Mouse (Mus musculus) C2C12 (cell line): ENCODE data around the gene Med6. TPM values are rescaled to one million over a fixed set of nuclear protein-coding genes. Genes with fewer than 3 reads are reported as not detected.

Source experiments
- H3K27me3 ChIP-seq: one replicate; pipeline ENCODE4 v1.6.1; 2011; ENCODE audit not compliant: control insufficient read depth, insufficient read depth, insufficient read length
- H3K36me3 ChIP-seq: one replicate; pipeline ENCODE4 v1.6.1; 2011; ENCODE audit not compliant: control insufficient read depth, insufficient read depth
- H3K4me3 ChIP-seq: one replicate; pipeline ENCODE4 v1.5.1; 2011; ENCODE audit warnings: mild to moderate bottlenecking, control low read depth; ENCODE audit not compliant: poor library complexity, insufficient read depth, severe bottlenecking
- H3K79me2 ChIP-seq: one replicate; pipeline ENCODE4 v1.6.1; 2011; ENCODE audit not compliant: control insufficient read depth, insufficient read depth
- H3K79me3 ChIP-seq: one replicate; pipeline ENCODE4 v1.6.1; 2011; ENCODE audit warnings: low read depth, control low read depth
- H3ac ChIP-seq: one replicate; pipeline ENCODE3; 2011; ENCODE audit warnings: low read depth; ENCODE audit not compliant: control insufficient read depth, insufficient read length
- CEBPB ChIP-seq: IDR thresholded peaks from one replicate; pipeline ENCODE4 v1.6.1; 2011; ENCODE audit warnings: low read depth, mild to moderate bottlenecking, control low read depth, moderate library complexity
- CTCF ChIP-seq: IDR thresholded peaks from one replicate; pipeline ENCODE4 v1.5.1; 2011; ENCODE audit not compliant: control insufficient read depth, insufficient read depth, insufficient read length
- FOSL1 ChIP-seq: IDR thresholded peaks from one replicate; pipeline ENCODE4 v1.8.0; 2011; ENCODE audit warnings: mild to moderate bottlenecking, low read length; ENCODE audit not compliant: poor library complexity, insufficient read depth, severe bottlenecking
- MAX ChIP-seq: IDR thresholded peaks from one replicate; pipeline ENCODE4 v1.6.1; 2011; ENCODE audit warnings: mild to moderate bottlenecking, control low read depth
- MYOD1 ChIP-seq: IDR thresholded peaks from one replicate; pipeline ENCODE4 v1.6.1; 2011; ENCODE audit warnings: low read depth; ENCODE audit not compliant: control insufficient read depth, insufficient read length
- MYOG ChIP-seq: IDR thresholded peaks from one replicate; pipeline ENCODE4 v1.6.1; 2011; ENCODE audit not compliant: control insufficient read depth, insufficient read length; ENCODE audit errors: extremely low read depth
- USF1 ChIP-seq: IDR thresholded peaks from one replicate; pipeline ENCODE4 v1.6.1; 2011; ENCODE audit warnings: low read depth, mild to moderate bottlenecking, control low read depth, moderate library complexity
- polyA plus RNA-seq: library from polyadenylated mRNA; unstranded; fragments of >200 nt; fragmentation: generic; extraction: Trizol; gene quantifications from one replicate; pipeline ENCODE4 v1.2.1, GENCODE M21; 2012; ENCODE audit warnings: missing spikeins

The Med6 gene
- polyA plus RNA-seq, 1 experiment, result 34.4 TPM

- no peaks in the 10 kb centered on the region for H3K79me3 ChIP-seq
- H3ac ChIP-seq, result no peak within 1 kb of the TSS
- no peaks in the 10 kb centered on the region for H3K79me2 ChIP-seq
- peaks cover 11% of the 10 kb centered on the region for H3K36me3 ChIP-seq
- H3K27me3 ChIP-seq, result no peaks in the 10 kb centered on the region
- TF ChIP-seq CTCF (no peak), USF1 (no peak), CEBPB (no peak), MYOD1 (no peak), MAX (no peak), MYOG (no peak), FOSL1 (no peak)
- H3K4me3 ChIP-seq, result no peak within 1 kb of the TSS
Observed at GRCm38 (mm10) chr12:81568374-81568773, 26.4 kb downstream of the Med6 start, which contains the start of gene Adam21. Gene Adam21, minus strand, starts transcription at chr12:81568474.

DNA sequence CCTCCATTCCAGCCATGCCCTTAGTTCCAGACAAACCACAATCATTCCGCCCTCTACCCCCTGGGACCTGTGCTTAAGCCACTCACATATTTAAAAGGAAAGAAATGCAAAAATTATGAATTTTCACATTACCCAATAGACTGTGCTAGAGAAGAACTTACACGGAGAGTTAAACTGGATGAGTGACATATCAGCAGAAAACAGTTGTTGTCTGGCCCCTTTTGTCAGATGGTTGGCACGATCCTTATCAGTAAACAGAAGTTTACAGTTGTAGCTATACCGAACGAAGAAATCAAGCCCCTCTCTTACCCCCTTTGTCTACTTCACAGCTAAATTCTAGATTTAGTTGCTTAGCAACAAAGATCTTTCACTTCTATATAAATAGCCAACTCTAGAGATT is 26.9 kb downstream of the Med6 start:
- Histone ChIP-seq H3K79me3 (no peaks in the 10 kb centered on the region), H3K27me3 (no peaks in the 10 kb centered on the region), H3K79me2 (no peaks in the 10 kb centered on the region), H3K4me3 (no peak overlapping the region), H3ac (no peak overlapping the region), H3K36me3 (peaks cover 7% of the 10 kb centered on the region)
- TF ChIP-seq MAX, result no peak
- TF ChIP-seq CEBPB, result no peak
- no peak for TF ChIP-seq FOSL1
- TF ChIP-seq CTCF, result no peak
- no peak for TF ChIP-seq USF1

DNA sequence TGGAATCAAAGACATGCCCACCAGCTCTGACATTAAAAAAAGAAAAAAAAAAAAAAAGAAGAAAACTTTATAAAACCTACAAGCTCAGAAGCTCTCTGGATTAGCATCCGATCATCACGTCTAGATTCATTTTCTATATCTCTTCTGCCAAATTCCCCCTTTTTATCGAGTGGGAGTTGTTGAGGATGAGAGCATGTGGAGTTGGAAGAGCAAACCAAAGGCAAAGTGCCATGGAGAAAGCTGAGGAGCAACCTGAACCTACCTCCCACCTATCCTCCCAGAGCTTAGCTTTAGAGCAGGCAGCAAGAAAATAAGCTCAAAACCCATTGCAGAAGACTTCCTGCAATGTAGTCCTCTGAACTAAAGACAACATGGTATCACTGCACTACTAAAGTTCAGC is 30.6 kb downstream of the Med6 start:
- H3K27me3 ChIP-seq, result no peaks in the 10 kb centered on the region

GRCm38 (mm10) chr12:81549286-81549685 is 45.5 kb downstream of the Med6 start:
- Histone ChIP-seq H3K79me2 (no peaks in the 10 kb centered on the region), H3K27me3 (no peaks in the 10 kb centered on the region)
- TF ChIP-seq CEBPB (no peak), FOSL1 (no peak), MYOG (no peak), USF1 (no peak), CTCF (no peak), MYOD1 (no peak), MAX (no peak)

More for the DNA sequence above, 30.6 kb downstream of the Med6 start:
- H3K4me3 ChIP-seq, result no peak overlapping the region
- TF ChIP-seq MYOD1, result no peak
- TF ChIP-seq CEBPB, result no peak
- no peak for TF ChIP-seq FOSL1
- TF ChIP-seq USF1, result no peak
- no peak for TF ChIP-seq MYOG
- no peak for TF ChIP-seq CTCF
- TF ChIP-seq MAX, result no peak
- H3K36me3 ChIP-seq, result no peaks in the 10 kb centered on the region
- no peak overlapping the region for H3ac ChIP-seq
- no peaks in the 10 kb centered on the region for H3K79me2 ChIP-seq
- no peaks in the 10 kb centered on the region for H3K79me3 ChIP-seq

DNA sequence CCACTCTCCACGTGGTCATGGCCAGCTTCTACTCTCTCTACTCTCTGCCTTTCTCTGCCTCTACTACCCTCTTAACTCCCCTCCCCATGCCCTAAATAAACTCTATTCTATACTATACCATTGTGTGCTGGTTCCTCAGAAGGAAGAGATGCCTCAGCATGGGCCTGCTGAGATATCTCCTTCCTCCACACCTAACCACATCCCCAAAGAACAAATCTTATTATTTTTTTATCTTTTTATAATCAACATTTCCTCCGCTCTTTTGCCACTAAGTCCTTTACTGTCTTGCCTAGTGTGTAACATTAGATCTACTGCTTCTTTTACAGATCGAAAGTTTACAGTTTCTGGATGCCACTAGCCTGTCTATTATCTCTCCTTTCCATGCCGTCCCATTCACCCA is 47.6 kb downstream of the Med6 start:
- H3K36me3 ChIP-seq, result no peaks in the 10 kb centered on the region
- H3K27me3 ChIP-seq, result no peaks in the 10 kb centered on the region
- no peaks in the 10 kb centered on the region for H3K79me3 ChIP-seq
- H3K79me2 ChIP-seq, result no peaks in the 10 kb centered on the region
- H3K4me3 ChIP-seq, result no peak overlapping the region
- H3ac ChIP-seq, result no peak overlapping the region
- no peak for TF ChIP-seq MYOD1
- no peak for TF ChIP-seq MAX
- no peak for TF ChIP-seq CEBPB
- TF ChIP-seq MYOG, result no peak
- no peak for TF ChIP-seq CTCF
- no peak for TF ChIP-seq FOSL1
- TF ChIP-seq USF1, result no peak

More at GRCm38 (mm10) chr12:81549286-81549685, 45.5 kb downstream of the Med6 start:
- Histone ChIP-seq H3ac (no peak overlapping the region), H3K79me3 (no peaks in the 10 kb centered on the region), H3K4me3 (no peak overlapping the region), H3K36me3 (no peaks in the 10 kb centered on the region)

DNA sequence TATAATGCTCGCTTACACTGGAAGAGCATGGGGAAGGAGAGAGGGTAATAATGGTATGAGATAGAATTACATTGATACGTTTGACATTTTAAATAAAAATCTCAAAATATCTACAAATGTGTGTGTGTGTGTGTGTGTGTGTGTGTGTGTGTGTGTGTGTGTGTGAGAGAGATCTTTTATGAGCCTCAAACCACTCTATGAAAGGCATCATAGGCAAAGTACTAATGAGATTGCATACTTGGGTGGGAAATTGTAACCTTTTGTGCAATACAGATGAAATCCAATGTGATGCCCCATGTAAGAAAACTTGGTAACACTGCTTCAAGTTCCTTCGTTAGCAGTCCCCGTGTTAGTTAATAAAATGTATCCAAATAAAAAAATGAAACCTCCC is 61.8 kb downstream of the Med6 start:
- Histone ChIP-seq H3K4me3 (peak overlapping the region; percentile 95), H3K27me3 (no peaks in the 10 kb centered on the region), H3K79me2 (peaks cover 47% of the 10 kb centered on the region), H3ac (no peak overlapping the region), H3K79me3 (peaks cover 39% of the 10 kb centered on the region), H3K36me3 (no peaks in the 10 kb centered on the region)
- TF ChIP-seq CEBPB (no peak), MYOG (no peak), USF1 (no peak), FOSL1 (no peak), MAX (no peak), CTCF (no peak), MYOD1 (no peak)
